Mouse (Mus musculus) cortical plate, adult 2 months (tissue): ENCODE data around the gene Fhod1. TPM values are rescaled to one million over a fixed set of nuclear protein-coding genes. Genes with fewer than 3 reads are reported as not detected.
"Not testable (repeated sequence)": the region's sequence is repeated elsewhere in the genome, so short reads cannot be mapped to it uniquely, and the experiment has no call there.

ENCODE experiments used
- H3K27ac ChIP-seq: fragments of 200-500 bp; 2 replicates; pipeline ENCODE4 v1.5.1; 2012; ENCODE audit warnings: low read length, control low read depth, inconsistent platforms; ENCODE audit not compliant: insufficient read depth
- H3K4me1 ChIP-seq: fragments of 200-500 bp; 2 replicates; pipeline ENCODE4 v1.6.1; 2011; ENCODE audit warnings: low read length; ENCODE audit not compliant: control insufficient read depth, insufficient read depth
- H3K4me3 ChIP-seq: fragments of 200-500 bp; 2 replicates; pipeline ENCODE4 v1.5.1; 2011; ENCODE audit warnings: mild to moderate bottlenecking, low read length, control low read depth; ENCODE audit not compliant: insufficient read depth
- CTCF ChIP-seq: fragments of 200-500 bp; IDR thresholded peaks from 2 replicates; pipeline ENCODE4 v1.5.1; 2011; ENCODE audit warnings: mild to moderate bottlenecking, control low read depth, low read length; ENCODE audit not compliant: insufficient read depth; ENCODE audit errors: extremely low read depth
- POLR2A ChIP-seq: fragments of 200-500 bp; IDR thresholded peaks from 2 replicates; pipeline ENCODE4 v1.6.1; 2011; ENCODE audit warnings: mild to moderate bottlenecking, low read length, control low read depth; ENCODE audit not compliant: insufficient read depth; ENCODE audit errors: extremely low read depth
- polyA plus RNA-seq: library from polyadenylated mRNA; depleted of rRNA; stranded (reverse); fragments of >200 nt; gene quantifications from 2 replicates; pipeline ENCODE4 v1.2.3, GENCODE M21; 2012

Gene Fhod1
- polyA plus RNA-seq, 1 experiment: 3.4 TPM

DNA sequence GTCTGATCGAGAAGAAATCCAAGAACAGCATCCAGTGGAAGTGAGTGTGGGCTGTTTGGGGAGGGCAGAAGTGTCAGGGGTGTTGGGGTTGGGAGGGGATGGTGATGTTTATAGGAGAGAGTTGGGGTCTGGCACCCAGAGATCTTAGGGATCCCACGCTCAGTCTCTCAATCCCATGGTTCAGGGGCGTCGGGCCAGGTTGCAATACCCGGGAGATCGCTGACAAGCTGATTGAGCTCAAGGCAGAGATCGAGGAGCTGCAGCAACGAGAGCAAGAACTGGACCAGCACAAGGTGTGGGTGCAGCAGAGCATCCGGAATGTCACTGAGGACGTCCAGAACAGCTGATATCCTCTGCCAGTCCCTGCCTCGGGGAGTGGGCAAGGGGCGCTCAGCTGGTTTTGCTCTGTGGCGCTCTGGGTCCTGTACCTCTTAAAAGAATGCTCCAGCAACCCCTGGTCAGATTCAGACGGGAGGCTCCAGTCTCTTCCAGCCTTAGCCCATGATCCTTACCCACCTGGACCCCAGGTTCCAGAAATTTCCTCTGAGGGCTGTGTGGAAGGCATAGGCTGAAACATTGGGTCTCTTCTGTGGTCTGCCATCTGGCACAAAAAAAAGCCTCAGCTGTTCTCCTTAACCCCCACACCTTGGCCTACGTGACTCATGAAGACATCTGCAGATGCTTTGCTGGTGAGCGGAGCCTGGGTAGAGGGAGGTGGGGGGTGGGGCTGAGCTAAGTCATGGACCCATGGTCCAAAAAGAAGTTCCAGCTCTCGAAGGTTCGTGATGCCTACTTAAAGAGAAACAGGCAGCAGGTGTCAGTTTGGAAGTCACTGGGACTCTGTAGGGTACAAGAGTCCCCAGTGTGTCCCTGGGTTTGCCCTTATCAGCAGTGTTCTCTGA is 49.2 kb downstream of the Fhod1 start:
- Histone ChIP-seq H3K4me3 (peak overlapping the region; percentile 78), H3K27ac (no peak overlapping the region), H3K4me1 (0 out of 2 replicates have a peak, but pooled peaks cover 2% of the 10 kb centered on the region)
- TF ChIP-seq CTCF (no peak), POLR2A (no peak)

DNA sequence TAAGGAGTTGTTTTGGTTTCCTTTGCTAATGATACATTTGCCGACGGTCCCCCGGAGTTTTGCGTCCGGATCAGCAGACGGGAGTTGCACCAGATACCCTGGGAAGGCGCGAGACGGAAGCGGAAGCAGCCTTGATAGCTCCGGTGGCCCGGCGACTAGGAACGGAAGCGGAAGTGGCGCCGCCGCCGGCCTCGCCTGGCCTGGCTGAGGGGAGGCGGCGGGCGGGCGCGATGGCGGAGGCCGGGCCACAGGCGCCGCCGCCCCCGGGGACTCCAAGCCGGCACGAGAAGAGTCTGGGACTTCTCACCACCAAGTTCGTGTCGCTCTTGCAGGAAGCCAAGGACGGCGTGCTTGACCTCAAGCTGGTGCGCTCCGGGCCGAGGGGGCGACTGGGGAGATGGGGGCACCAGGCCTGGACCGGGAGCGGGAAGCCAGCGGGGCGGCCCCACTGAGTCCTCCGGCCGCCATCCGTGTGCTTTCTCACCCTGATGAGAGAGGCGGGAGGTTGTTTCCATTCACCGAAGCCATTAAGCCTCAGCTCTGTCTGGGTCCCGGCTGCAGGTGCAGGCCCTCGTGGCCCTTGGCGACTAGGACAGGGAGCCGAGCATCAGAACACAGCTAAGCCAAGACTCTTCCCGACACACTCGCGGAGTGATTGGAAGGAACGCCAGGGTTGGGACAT is 50.1 kb downstream of the Fhod1 start, which contains the start of gene E2f4:
Gene E2f4 (plus strand): TSS at position 153 of the 682 bp plus-strand sequence.
- 0 out of 2 replicates have a peak within 1 kb of the TSS, but pooled peaks have one; percentile 43 for H3K27ac ChIP-seq
- H3K4me3 ChIP-seq: peak within 1 kb of the TSS; percentile 78
- 0 out of 2 replicates have a peak, but pooled peaks cover 2% of the 10 kb centered on the region for H3K4me1 ChIP-seq
- TF ChIP-seq CTCF: no peak
- no peak for TF ChIP-seq POLR2A

DNA sequence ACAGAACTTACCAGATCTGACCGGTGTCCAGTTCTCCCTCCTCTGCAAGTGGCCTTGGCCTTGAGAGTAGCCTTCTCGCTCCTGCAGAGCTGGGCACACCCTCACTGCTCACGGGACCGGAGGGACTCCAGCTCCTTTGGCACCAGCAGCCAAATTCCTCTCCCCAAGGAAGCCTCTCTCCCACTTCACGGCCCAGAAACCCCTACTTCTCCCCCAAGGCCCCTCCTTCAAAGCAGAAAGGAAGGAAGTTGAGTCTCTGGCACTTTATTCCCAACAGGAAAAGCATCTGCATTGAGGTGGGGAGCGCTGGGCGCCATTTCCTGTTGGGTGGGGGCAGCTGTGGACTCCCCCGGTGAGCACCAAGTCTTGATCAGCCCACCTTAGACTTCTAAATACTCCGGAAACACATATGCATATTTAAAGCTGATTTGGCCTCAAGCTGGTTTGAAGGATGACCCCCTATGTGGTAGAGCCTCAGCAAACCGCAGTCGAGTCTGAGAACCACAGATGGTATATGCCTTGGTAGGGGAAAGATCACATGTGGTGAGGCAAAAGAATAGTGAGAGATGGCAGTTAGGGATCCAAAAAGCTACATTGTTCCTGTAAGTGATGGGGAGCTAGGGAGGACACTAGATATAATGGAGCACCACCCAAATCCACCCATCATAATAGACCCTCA is 51.7 kb downstream of the Fhod1 start, which contains the start of gene Exoc3l:
Gene Exoc3l (minus strand): TSS at position 207 of the 679 bp plus-strand sequence.
- Histone ChIP-seq H3K4me3 (no peak within 1 kb of the TSS; the same call in 1 of the 2 replicates), H3K27ac (no peak within 1 kb of the TSS), H3K4me1 (0 out of 2 replicates have a peak, but pooled peaks cover 2% of the 10 kb centered on the region)
- TF ChIP-seq POLR2A: no peak
- no peak for TF ChIP-seq CTCF

DNA sequence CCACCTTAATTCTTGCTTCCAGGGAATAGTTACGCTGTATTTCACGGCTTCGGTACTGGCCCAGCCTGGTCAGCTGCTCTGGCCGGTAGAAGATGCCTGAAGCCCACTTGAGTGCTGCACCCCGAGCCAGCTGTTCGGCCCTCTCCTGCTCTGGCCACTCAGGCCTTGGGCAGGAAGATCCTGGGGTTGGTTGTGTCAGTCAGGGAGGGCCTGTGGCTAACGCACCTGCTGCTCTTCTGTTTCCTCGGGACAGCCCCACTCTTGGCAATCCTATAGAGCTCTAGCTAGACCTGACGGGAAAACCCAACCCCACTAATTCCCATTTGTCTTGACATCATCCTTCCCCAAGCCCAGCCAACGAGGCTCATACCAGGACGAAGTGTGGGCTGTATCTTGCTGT is 52.5 kb downstream of the Fhod1 start:
- Histone ChIP-seq H3K4me3 (no peak overlapping the region), H3K4me1 (0 out of 2 replicates have a peak, but pooled peaks cover 2% of the 10 kb centered on the region), H3K27ac (no peak overlapping the region)
- TF ChIP-seq CTCF (no peak), POLR2A (no peak)

DNA sequence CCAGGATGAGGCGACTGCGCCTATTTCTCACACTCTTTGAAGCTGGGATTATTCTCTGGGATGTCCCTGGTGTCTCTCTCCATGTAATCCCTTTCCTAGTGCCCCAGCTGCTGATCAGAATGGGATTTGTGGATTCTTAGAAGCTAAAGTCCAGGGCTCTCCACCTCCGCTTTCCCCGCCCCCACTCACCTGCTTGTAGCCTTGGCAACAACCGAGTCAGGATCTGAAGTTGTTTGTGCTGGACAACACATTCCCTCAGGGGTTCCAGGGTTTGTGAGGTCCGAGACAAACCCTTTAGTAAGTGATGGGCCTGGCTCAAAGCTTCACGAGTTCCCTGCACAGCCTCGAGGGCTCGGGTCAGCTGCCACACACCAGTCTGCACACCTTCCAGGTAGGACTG is 53.0 kb downstream of the Fhod1 start:
- TF ChIP-seq POLR2A (no peak), CTCF (no peak)
- H3K4me1 ChIP-seq: 0 out of 2 replicates have a peak, but pooled peaks cover 2% of the 10 kb centered on the region
- no peak overlapping the region for H3K4me3 ChIP-seq
- H3K27ac ChIP-seq: no peak overlapping the region

DNA sequence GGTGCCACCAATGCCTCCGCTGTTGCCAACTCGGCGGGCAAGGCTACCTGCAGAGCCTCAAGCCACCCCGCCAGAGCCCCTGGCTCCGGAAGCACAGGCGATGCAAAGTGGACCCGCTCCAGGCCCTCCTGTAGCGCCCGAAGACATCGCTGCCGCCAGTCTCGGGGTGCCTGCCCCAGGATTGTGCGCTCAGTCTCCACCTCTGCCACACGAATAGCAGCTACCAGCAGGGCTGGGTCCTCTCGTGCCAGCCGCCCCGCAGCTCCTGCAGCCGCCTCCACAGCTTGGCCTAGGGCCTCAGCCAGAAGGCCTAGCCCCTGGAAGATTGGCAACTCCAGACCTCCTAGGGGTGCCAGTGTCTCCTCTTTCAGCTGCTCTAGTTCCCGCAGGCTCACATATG is 54.3 kb downstream of the Fhod1 start:
- H3K4me1 ChIP-seq: no peaks in the 10 kb centered on the region
- TF ChIP-seq CTCF (no peak), POLR2A (no peak)
- H3K27ac ChIP-seq: no peak overlapping the region
- H3K4me3 ChIP-seq: no peak overlapping the region

DNA sequence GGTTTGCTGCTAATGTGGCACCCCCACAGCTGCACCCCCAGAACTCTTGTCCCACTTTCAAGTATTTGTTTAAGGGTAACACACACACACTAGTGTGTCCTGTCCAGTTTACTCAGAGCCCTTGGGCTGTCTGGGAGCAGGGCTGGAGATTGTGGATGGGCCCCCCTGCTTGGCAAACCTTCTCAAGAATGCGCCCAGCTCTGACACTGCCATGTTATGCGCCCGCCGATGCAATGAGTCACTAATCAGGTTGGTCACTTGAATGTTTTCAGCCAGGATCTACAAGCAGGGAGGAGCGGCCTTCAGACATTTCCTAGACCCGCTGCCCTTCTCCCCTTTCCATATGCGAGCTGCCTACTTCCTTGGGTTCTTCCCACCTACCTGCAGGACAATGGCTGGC is 55.3 kb downstream of the Fhod1 start:
- Histone ChIP-seq H3K4me3 (no peak overlapping the region), H3K4me1 (peaks cover 2% of the 10 kb centered on the region; the same call in 1 of the 2 replicates), H3K27ac (no peak overlapping the region)
- TF ChIP-seq POLR2A: no peak
- no peak for TF ChIP-seq CTCF

DNA sequence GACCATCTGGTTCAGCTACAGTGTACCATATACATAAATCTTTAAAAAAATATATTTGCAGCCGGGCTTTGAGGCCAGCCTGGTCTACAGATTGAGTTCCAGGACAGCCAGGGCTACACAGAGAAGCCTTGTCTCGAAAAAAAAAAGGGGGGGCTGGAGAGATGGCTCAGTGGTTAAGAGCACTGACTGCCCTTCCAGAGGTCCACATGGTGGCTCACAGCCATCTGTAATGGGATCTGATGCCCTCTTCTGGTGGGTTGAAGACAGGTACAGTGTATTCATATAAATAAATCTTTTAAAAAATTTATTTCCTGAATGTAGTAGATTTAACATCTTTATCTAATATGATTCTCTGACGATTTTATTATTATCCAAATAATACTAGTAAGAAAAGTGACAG is 56.0 kb downstream of the Fhod1 start:
- TF ChIP-seq CTCF: 0 out of 2 replicates have a peak, but pooled peaks have one; percentile 3
- H3K4me3 ChIP-seq, H3K27ac ChIP-seq, H3K4me1 ChIP-seq: not testable (repeated sequence)

DNA sequence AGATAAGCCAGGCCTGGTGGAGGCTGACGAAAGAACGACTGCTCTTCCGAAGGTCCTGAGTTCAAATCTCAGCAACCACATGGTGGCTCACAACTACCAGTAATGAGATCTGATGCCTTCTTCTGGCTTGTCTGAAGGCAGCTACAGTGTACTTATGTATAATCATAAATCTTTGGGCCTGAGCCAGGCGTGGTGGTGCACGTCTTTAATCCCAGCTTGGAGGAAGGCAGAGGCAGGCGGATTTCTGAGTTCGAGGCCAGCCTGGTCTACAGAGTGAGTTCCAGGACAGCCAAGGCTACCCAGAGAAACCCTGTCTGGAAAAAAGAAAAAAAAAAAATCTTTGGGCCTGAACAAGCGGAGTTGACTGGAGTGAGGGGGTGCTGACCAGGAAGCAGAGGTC is 56.4 kb downstream of the Fhod1 start:
- not testable (repeated sequence) for H3K4me3 ChIP-seq, H3K27ac ChIP-seq, H3K4me1 ChIP-seq
